In genomic region chr4:127389645-127390044, GRCm38 (mm10) we compare ENCODE assay signal across 18 mouse cellular contexts. TPM values are rescaled to one million over a fixed set of nuclear protein-coding genes. Genes with fewer than 3 reads are reported as not detected.
A peak's percentile ranks its signal among the peaks of the same experiment; 100 is the strongest.
DNase-seq lines count a peak whose midpoint lies in the region; ATAC-seq and TF ChIP-seq lines count a peak whose summit lies in the region.
"Had no signal": no experiment of that assay in that cellular context is flagged by ENCODE, and none has a peak within 500 bp of the region (broad histone marks: within the 10 kb centered on the region; RNA-seq: fewer than 3 reads in every experiment).

No protein-coding gene starts in this region.

- no peaks in the 10 kb centered on the region for H3K9me3 ChIP-seq in intestine, embryonic 15.5 days
- H3K9me3 ChIP-seq in intestine, postnatal 0 days (ENCODE audit: control insufficient read depth): 0 out of 2 replicates have a peak, but pooled peaks cover 3% of the 10 kb centered on the region
- H3K9me3 ChIP-seq in forebrain, embryonic 15.5 days: no peaks in the 10 kb centered on the region
- H3K9me3 ChIP-seq in neural tube, embryonic 15.5 days (replicated peaks): no peaks in the 10 kb centered on the region
- H3K9me3 ChIP-seq: kidney, embryonic 15.5 days had no signal

- TF ChIP-seq CTCF in intestine, postnatal 0 days (IDR thresholded peaks at IDR 0.05; ENCODE audit: low read depth): no peak

- no peak for ATAC-seq in intestine, embryonic 15.5 days
- ATAC-seq in intestine, postnatal 0 days: no peak
- no peak for ATAC-seq in forebrain, embryonic 15.5 days (replicated peaks)
- no peak for ATAC-seq in neural tube, embryonic 15.5 days (ENCODE audit: low FRiP score)

- H3K4me3 ChIP-seq in intestine, embryonic 15.5 days (replicated peaks): no peak overlapping the region
- H3K4me3 ChIP-seq in intestine, postnatal 0 days (ENCODE audit: low read depth, low read length): no peak overlapping the region
- H3K4me3 ChIP-seq in forebrain, embryonic 15.5 days: no peak overlapping the region
- H3K4me3 ChIP-seq in neural tube, embryonic 15.5 days (replicated peaks): no peak overlapping the region
- H3K4me3 ChIP-seq: erythroblast, embryonic 14.5 days; kidney, embryonic 15.5 days had no signal

- DNase-seq in right cerebral cortex, adult 18-20 months: peak; percentile 45
- DNase-seq in right cerebral cortex, postnatal 25 days: no peak
- no peak for DNase-seq in lung, adult 18-20 months
- DNase-seq: cerebellum, adult 8-10 months; gastrocnemius, postnatal 25 days; lung, adult 2 months; lung, postnatal 36 days; thymus, postnatal 25 days had no signal

- no peaks in the 10 kb centered on the region for H3K4me1 ChIP-seq in intestine, embryonic 15.5 days (replicated peaks)
- no peaks in the 10 kb centered on the region for H3K4me1 ChIP-seq in intestine, postnatal 0 days (replicated peaks; ENCODE audit: control insufficient read depth, insufficient read depth, low read length)
- H3K4me1 ChIP-seq in forebrain, embryonic 15.5 days: peaks cover 13% of the 10 kb centered on the region
- H3K4me1 ChIP-seq in neural tube, embryonic 15.5 days: peaks cover 12% of the 10 kb centered on the region

- no peak overlapping the region for H3K9ac ChIP-seq in intestine, embryonic 15.5 days
- no peak overlapping the region for H3K9ac ChIP-seq in intestine, postnatal 0 days (ENCODE audit: low read depth, low read length)
- H3K9ac ChIP-seq in forebrain, embryonic 15.5 days (replicated peaks): no peak overlapping the region
- H3K9ac ChIP-seq in neural tube, embryonic 15.5 days (replicated peaks): no peak overlapping the region
- H3K9ac ChIP-seq: kidney, embryonic 15.5 days had no signal

- no peaks in the 10 kb centered on the region for H3K27me3 ChIP-seq in intestine, embryonic 15.5 days (replicated peaks)
- no peaks in the 10 kb centered on the region for H3K27me3 ChIP-seq in intestine, postnatal 0 days (replicated peaks; ENCODE audit: control insufficient read depth, insufficient read depth, low read length)
- H3K27me3 ChIP-seq in forebrain, embryonic 15.5 days: no peaks in the 10 kb centered on the region
- no peaks in the 10 kb centered on the region for H3K27me3 ChIP-seq in neural tube, embryonic 15.5 days (replicated peaks)

- H3K36me3 ChIP-seq in intestine, embryonic 15.5 days: no peaks in the 10 kb centered on the region
- H3K36me3 ChIP-seq in intestine, postnatal 0 days (ENCODE audit: control insufficient read depth, insufficient read depth): no peaks in the 10 kb centered on the region
- no peaks in the 10 kb centered on the region for H3K36me3 ChIP-seq in forebrain, embryonic 15.5 days
- no peaks in the 10 kb centered on the region for H3K36me3 ChIP-seq in neural tube, embryonic 15.5 days
- H3K36me3 ChIP-seq: kidney, embryonic 15.5 days had no signal

- H3K4me2 ChIP-seq in intestine, embryonic 15.5 days (replicated peaks): 0 out of 2 replicates have a peak overlapping the region, but pooled peaks have one; percentile 2
- no peak overlapping the region for H3K4me2 ChIP-seq in intestine, postnatal 0 days (replicated peaks; ENCODE audit: low read depth)
- H3K4me2 ChIP-seq in forebrain, embryonic 15.5 days (replicated peaks): peak overlapping the region; percentile 16
- peak overlapping the region; percentile 21 for H3K4me2 ChIP-seq in neural tube, embryonic 15.5 days
- H3K4me2 ChIP-seq: kidney, embryonic 15.5 days had no signal

- WGBS in intestine, embryonic 15.5 days: 19% methylated on average over 13 of the region's 13 CpGs
- 21% methylated on average over 13 of the region's 13 CpGs for WGBS in intestine, postnatal 0 days
- 18% methylated on average over 13 of the region's 13 CpGs for WGBS in forebrain, embryonic 15.5 days
- 12% methylated on average over 13 of the region's 13 CpGs for WGBS in neural tube, embryonic 15.5 days

- no peak overlapping the region for H3K27ac ChIP-seq in intestine, embryonic 15.5 days
- H3K27ac ChIP-seq in intestine, postnatal 0 days (ENCODE audit: low read depth, low read length): no peak overlapping the region
- no peak overlapping the region for H3K27ac ChIP-seq in forebrain, embryonic 15.5 days (replicated peaks)
- H3K27ac ChIP-seq in neural tube, embryonic 15.5 days (replicated peaks): no peak overlapping the region
- H3K27ac ChIP-seq: kidney, embryonic 15.5 days; stomach, postnatal 0 days had no signal

RNA-seq across cellular contexts. Expression of gene Gjb5, which starts 31.7 kb away (rescaled TPM):
- 0.68 and 0.89 TPM in 2 replicates for polyA plus RNA-seq in intestine, embryonic 15.5 days (2015; fragmentation: Nextera tagmentation; extraction: Ambion mirVana)
- polyA plus RNA-seq in intestine, postnatal 0 days (2015; fragmentation: Nextera tagmentation; extraction: Ambion mirVana): 1.3 and 1.6 TPM in 2 replicates
- 0.14 TPM in 1 of 2 replicates, not detected in the other for polyA plus RNA-seq in forebrain, embryonic 15.5 days (2015; fragmentation: Nextera tagmentation; extraction: Ambion mirVana)
- polyA plus RNA-seq in neural tube, embryonic 15.5 days (2015; fragmentation: Nextera tagmentation; extraction: Ambion mirVana): 0.41 and 0.49 TPM in 2 replicates
- polyA plus RNA-seq: erythroblast, embryonic 14.5 days; liver, adult 2 months had no signal

RNA-seq across cellular contexts. Expression of gene Gjb4, which starts 35.8 kb away (rescaled TPM):
- 0.16 TPM in 1 of 2 replicates, not detected in the other for polyA plus RNA-seq in intestine, embryonic 15.5 days (2015; fragmentation: Nextera tagmentation; extraction: Ambion mirVana)
- 0.13 and 0.26 TPM in 2 replicates for polyA plus RNA-seq in intestine, postnatal 0 days (2015; fragmentation: Nextera tagmentation; extraction: Ambion mirVana)
- polyA plus RNA-seq in forebrain, embryonic 15.5 days (2015; fragmentation: Nextera tagmentation; extraction: Ambion mirVana): 0.17 TPM in 1 of 2 replicates, not detected in the other
- 0.13 TPM in 1 of 2 replicates, not detected in the other for polyA plus RNA-seq in neural tube, embryonic 15.5 days (2015; fragmentation: Nextera tagmentation; extraction: Ambion mirVana)
- polyA plus RNA-seq: erythroblast, embryonic 14.5 days; heart, postnatal 0 days; liver, adult 2 months; midbrain, postnatal 0 days had no signal

RNA-seq across cellular contexts. Expression of gene Gjb3, which starts 59.0 kb away (rescaled TPM):
- polyA plus RNA-seq in intestine, embryonic 15.5 days (2015; fragmentation: Nextera tagmentation; extraction: Ambion mirVana): 4.1 and 4.2 TPM in 2 replicates
- polyA plus RNA-seq in intestine, postnatal 0 days (2015; fragmentation: Nextera tagmentation; extraction: Ambion mirVana): 0.68 and 1.3 TPM in 2 replicates
- not detected in 2 replicates for polyA plus RNA-seq in forebrain, embryonic 15.5 days (2015; fragmentation: Nextera tagmentation; extraction: Ambion mirVana)
- 0.59 TPM in 1 of 2 replicates, not detected in the other for polyA plus RNA-seq in neural tube, embryonic 15.5 days (2015; fragmentation: Nextera tagmentation; extraction: Ambion mirVana)
- polyA plus RNA-seq: erythroblast, embryonic 14.5 days; liver, adult 2 months had no signal
